Mouse (Mus musculus): ENCODE measurements at regions not wholly inside any gene's neighbourhood (a gene's known extent, or its start where the extent isn't known, plus 50 kb on each side); places are given as distances from the start of the nearest gene placed in this dataset.

- Histone ChIP-seq H3K9ac (ENCODE audit: insufficient read depth, low read depth, low read length, poor library complexity, severe bottlenecking) (no peak overlapping the region), H3K9me3 (ENCODE audit: control insufficient read depth, insufficient read depth, low read depth, low read length) (no peaks in the 10 kb centered on the region), H3K36me3 (ENCODE audit: control insufficient read depth, insufficient read depth, low read length, poor library complexity, severe bottlenecking) (no peaks in the 10 kb centered on the region), H3K4me1 (ENCODE audit: control insufficient read depth in 2 of 2, insufficient read depth in 2 of 2, low read length in 2 of 2, poor library complexity in 1 of 2) (no peaks in the 10 kb centered on the region), H3K4me3 (ENCODE audit: insufficient read depth in 1 of 2, low read depth in 1 of 2, low read length in 2 of 2, poor library complexity in 1 of 2, severe bottlenecking in 1 of 2) (no peak overlapping the region), H3K27ac (ENCODE audit: insufficient read depth, low read depth, low read length, poor library complexity, severe bottlenecking) (no peak overlapping the region)
- DNase-seq (ENCODE audit: low read depth, low spot score), result no peak
- in situ Hi-C loops (cut with MboI; ENCODE audit: low sequenced_read_pairs in 2 of 2, unreplicated experiment in 2 of 2), result no loop called here
- no peak for TF ChIP-seq HCFC1 (IDR thresholded peaks at IDR 0.05; ENCODE audit: borderline replicate concordance, insufficient read depth, low read length)
- no peak for TF ChIP-seq ZC3H11A (IDR thresholded peaks at IDR 0.05; ENCODE audit: borderline replicate concordance, low read depth, low read length)
- no peak for TF ChIP-seq CHD2 (IDR thresholded peaks at IDR 0.05; ENCODE audit: low read depth, low read length)
- no peak for TF ChIP-seq MAFK (IDR thresholded peaks at IDR 0.05; ENCODE audit: insufficient read depth, low read depth, low read length)
- no peak for TF ChIP-seq ZNF384 (IDR thresholded peaks at IDR 0.05; ENCODE audit: low read depth, low read length)
These were observed 119.3 kb upstream of the Btg1 start for GRCm38 (mm10) chr10:96497482-96497881.

DNA sequence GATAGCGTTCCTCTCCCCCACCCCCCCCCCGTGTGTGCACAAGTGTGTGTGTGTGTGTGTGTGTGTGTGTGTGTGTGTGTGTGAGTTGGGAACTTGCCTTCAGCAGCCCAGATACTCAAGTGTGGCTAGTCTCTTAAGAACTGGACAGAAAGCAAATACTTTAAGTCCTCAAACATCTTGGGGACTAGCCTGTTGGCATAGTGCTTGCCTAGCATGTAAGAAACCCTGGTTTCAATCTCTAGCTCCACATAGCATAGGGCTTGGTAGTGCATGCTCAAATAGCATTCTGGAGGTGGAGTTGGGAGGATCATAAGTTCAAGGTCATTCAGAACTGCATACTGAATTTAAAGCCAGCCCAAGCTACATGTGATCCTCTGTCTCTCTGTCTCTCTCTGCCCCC is 117.5 kb upstream of the Btg1 start:
- H3K27ac ChIP-seq (ENCODE audit: insufficient read depth, low read depth, low read length, poor library complexity, severe bottlenecking), result no peak overlapping the region
- H3K4me3 ChIP-seq (ENCODE audit: insufficient read depth in 1 of 2, low read depth in 1 of 2, low read length in 2 of 2, poor library complexity in 1 of 2, severe bottlenecking in 1 of 2), result no peak overlapping the region
- H3K4me1 ChIP-seq (ENCODE audit: control insufficient read depth in 2 of 2, insufficient read depth in 2 of 2, low read length in 2 of 2, poor library complexity in 1 of 2), result no peaks in the 10 kb centered on the region
- no peak for DNase-seq (ENCODE audit: low read depth, low spot score)
- TF ChIP-seq MAFK (IDR thresholded peaks at IDR 0.05; ENCODE audit: insufficient read depth, low read depth, low read length), result no peak
- TF ChIP-seq ZC3H11A (IDR thresholded peaks at IDR 0.05; ENCODE audit: borderline replicate concordance, low read depth, low read length), result no peak
- H3K9me3 ChIP-seq (ENCODE audit: control insufficient read depth, insufficient read depth, low read depth, low read length), result no peaks in the 10 kb centered on the region
- in situ Hi-C loops (cut with MboI; ENCODE audit: low sequenced_read_pairs in 2 of 2, unreplicated experiment in 2 of 2), result no loop called here
- no peak overlapping the region for H3K9ac ChIP-seq (ENCODE audit: insufficient read depth, low read depth, low read length, poor library complexity, severe bottlenecking)
- no peaks in the 10 kb centered on the region for H3K36me3 ChIP-seq (ENCODE audit: control insufficient read depth, insufficient read depth, low read length, poor library complexity, severe bottlenecking)

- no peak overlapping the region for H3K9ac ChIP-seq (ENCODE audit: insufficient read depth, low read depth, low read length, poor library complexity, severe bottlenecking)
- H3K4me3 ChIP-seq (ENCODE audit: insufficient read depth in 1 of 2, low read depth in 1 of 2, low read length in 2 of 2, poor library complexity in 1 of 2, severe bottlenecking in 1 of 2), result no peak overlapping the region
- no peaks in the 10 kb centered on the region for H3K9me3 ChIP-seq (ENCODE audit: control insufficient read depth, insufficient read depth, low read depth, low read length)
- DNase-seq (ENCODE audit: low read depth, low spot score), result no peak
- H3K4me1 ChIP-seq (ENCODE audit: control insufficient read depth in 2 of 2, insufficient read depth in 2 of 2, low read length in 2 of 2, poor library complexity in 1 of 2), result no peaks in the 10 kb centered on the region
- in situ Hi-C loops (cut with MboI; ENCODE audit: low sequenced_read_pairs in 2 of 2, unreplicated experiment in 2 of 2), result no loop called here
- no peak for TF ChIP-seq ZC3H11A (IDR thresholded peaks at IDR 0.05; ENCODE audit: borderline replicate concordance, low read depth, low read length)
- TF ChIP-seq HCFC1 (IDR thresholded peaks at IDR 0.05; ENCODE audit: borderline replicate concordance, insufficient read depth, low read length), result no peak
- H3K27ac ChIP-seq (ENCODE audit: insufficient read depth, low read depth, low read length, poor library complexity, severe bottlenecking), result no peak overlapping the region
- no peaks in the 10 kb centered on the region for H3K36me3 ChIP-seq (ENCODE audit: control insufficient read depth, insufficient read depth, low read length, poor library complexity, severe bottlenecking)
These were observed 114.6 kb upstream of the Btg1 start for GRCm38 (mm10) chr10:96502090-96502728.

GRCm38 (mm10) chr10:96502736-96503135 is 114.1 kb upstream of the Btg1 start:
- H3K4me1 ChIP-seq (ENCODE audit: control insufficient read depth in 2 of 2, insufficient read depth in 2 of 2, low read length in 2 of 2, poor library complexity in 1 of 2), result no peaks in the 10 kb centered on the region
- no peak overlapping the region for H3K27ac ChIP-seq (ENCODE audit: insufficient read depth, low read depth, low read length, poor library complexity, severe bottlenecking)
- no peaks in the 10 kb centered on the region for H3K36me3 ChIP-seq (ENCODE audit: control insufficient read depth, insufficient read depth, low read length, poor library complexity, severe bottlenecking)
- H3K9me3 ChIP-seq (ENCODE audit: control insufficient read depth, insufficient read depth, low read depth, low read length), result no peaks in the 10 kb centered on the region
- no peak overlapping the region for H3K4me3 ChIP-seq (ENCODE audit: insufficient read depth in 1 of 2, low read depth in 1 of 2, low read length in 2 of 2, poor library complexity in 1 of 2, severe bottlenecking in 1 of 2)
- in situ Hi-C loops (cut with MboI; ENCODE audit: low sequenced_read_pairs in 2 of 2, unreplicated experiment in 2 of 2), result no loop called here
- no peak overlapping the region for H3K9ac ChIP-seq (ENCODE audit: insufficient read depth, low read depth, low read length, poor library complexity, severe bottlenecking)
- DNase-seq (ENCODE audit: low read depth, low spot score), result no peak
- TF ChIP-seq ZNF384 (IDR thresholded peaks at IDR 0.05; ENCODE audit: low read depth, low read length), result no peak
- no peak for TF ChIP-seq MAFK (IDR thresholded peaks at IDR 0.05; ENCODE audit: insufficient read depth, low read depth, low read length)
- TF ChIP-seq ZC3H11A (IDR thresholded peaks at IDR 0.05; ENCODE audit: borderline replicate concordance, low read depth, low read length), result no peak
- no peak for TF ChIP-seq HCFC1 (IDR thresholded peaks at IDR 0.05; ENCODE audit: borderline replicate concordance, insufficient read depth, low read length)
- no peak for TF ChIP-seq CHD2 (IDR thresholded peaks at IDR 0.05; ENCODE audit: low read depth, low read length)

DNA sequence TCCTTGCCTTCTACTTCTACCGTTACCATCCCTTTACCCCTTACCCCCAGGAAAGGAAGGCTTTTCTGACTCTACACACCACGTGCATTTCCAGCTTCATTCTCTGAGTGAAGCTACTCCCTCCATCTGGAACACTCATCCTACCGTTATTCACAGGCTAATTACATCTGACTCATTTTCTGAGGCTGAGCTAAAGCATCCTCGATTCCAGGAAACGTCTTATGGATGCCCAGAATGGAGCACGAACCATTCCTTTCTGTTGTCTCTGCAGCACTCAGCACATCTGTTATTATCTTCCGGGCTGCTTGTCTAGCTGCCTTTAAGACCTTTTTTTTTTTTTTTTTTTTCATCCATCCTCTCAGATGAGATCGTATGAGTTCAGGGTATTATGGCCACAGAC is 112.5 kb upstream of the Btg1 start:
- H3K4me1 ChIP-seq (ENCODE audit: control insufficient read depth in 2 of 2, insufficient read depth in 2 of 2, low read length in 2 of 2, poor library complexity in 1 of 2), result no peaks in the 10 kb centered on the region
- H3K9ac ChIP-seq (ENCODE audit: insufficient read depth, low read depth, low read length, poor library complexity, severe bottlenecking), result no peak overlapping the region
- in situ Hi-C loops (cut with MboI; ENCODE audit: low sequenced_read_pairs in 2 of 2, unreplicated experiment in 2 of 2), result no loop called here
- TF ChIP-seq CHD2 (IDR thresholded peaks at IDR 0.05; ENCODE audit: low read depth, low read length) (no peak), ZNF384 (IDR thresholded peaks at IDR 0.05; ENCODE audit: low read depth, low read length) (no peak), MAFK (IDR thresholded peaks at IDR 0.05; ENCODE audit: insufficient read depth, low read depth, low read length) (no peak), ZC3H11A (IDR thresholded peaks at IDR 0.05; ENCODE audit: borderline replicate concordance, low read depth, low read length) (no peak), HCFC1 (IDR thresholded peaks at IDR 0.05; ENCODE audit: borderline replicate concordance, insufficient read depth, low read length) (no peak)
- H3K4me3 ChIP-seq (ENCODE audit: insufficient read depth in 1 of 2, low read depth in 1 of 2, low read length in 2 of 2, poor library complexity in 1 of 2, severe bottlenecking in 1 of 2), result no peak overlapping the region
- DNase-seq (ENCODE audit: low read depth, low spot score), result no peak
- no peaks in the 10 kb centered on the region for H3K36me3 ChIP-seq (ENCODE audit: control insufficient read depth, insufficient read depth, low read length, poor library complexity, severe bottlenecking)
- H3K9me3 ChIP-seq (ENCODE audit: control insufficient read depth, insufficient read depth, low read depth, low read length), result no peaks in the 10 kb centered on the region
- no peak overlapping the region for H3K27ac ChIP-seq (ENCODE audit: insufficient read depth, low read depth, low read length, poor library complexity, severe bottlenecking)

Measured in ES-E14 (cell line).